8 mouse cellular contexts compared by ENCODE assay signal in the genomic region with DNA sequence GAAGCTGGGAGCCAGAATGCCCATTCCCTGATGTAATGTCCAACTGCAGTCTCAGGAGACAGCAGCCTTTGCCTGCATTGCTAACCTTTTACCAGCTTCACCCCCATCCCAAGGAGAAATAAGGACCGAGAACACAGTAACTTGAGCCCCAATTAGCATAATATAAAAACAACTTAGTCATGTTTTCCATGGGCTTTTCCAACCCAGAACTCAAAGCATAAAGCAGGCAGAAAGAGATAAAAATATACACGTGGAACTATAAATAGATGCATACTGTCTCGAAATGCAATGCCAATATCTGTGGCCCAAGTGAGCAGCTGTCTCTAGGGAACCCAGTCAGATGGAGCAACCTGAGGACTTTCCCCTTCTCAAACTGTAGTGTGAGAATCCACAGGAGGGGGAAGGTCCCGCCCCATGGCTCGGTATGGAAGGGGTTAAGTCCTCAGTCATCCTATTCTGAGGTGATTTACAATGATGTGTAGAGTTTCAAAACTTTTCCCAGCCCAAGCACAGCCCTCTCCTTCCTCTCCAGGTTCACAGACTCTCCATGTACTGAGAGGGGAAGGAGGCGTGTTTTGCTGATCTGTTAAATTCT. TPM values are rescaled to one million over a fixed set of nuclear protein-coding genes. Genes with fewer than 3 reads are reported as not detected.
DNase-seq lines count a peak whose midpoint lies in the region; ATAC-seq and TF ChIP-seq lines count a peak whose summit lies in the region.

A gene (plus strand): TSS at position 266 of the 595 bp plus-strand sequence.

- H3K27ac ChIP-seq in lung, embryonic 14.5 days (ENCODE audit: low read depth): peak within 1 kb of the TSS; percentile 92
- H3K27ac ChIP-seq in cortical plate, adult 2 months (ENCODE audit: insufficient read depth, low read length): no peak within 1 kb of the TSS
- H3K27ac ChIP-seq in midbrain, embryonic 14.5 days (replicated peaks; ENCODE audit: low read depth, low read length): no peak within 1 kb of the TSS

- peak within 1 kb of the TSS; percentile 65 for H3K9ac ChIP-seq in lung, embryonic 14.5 days
- peak within 1 kb of the TSS; percentile 47 for H3K9ac ChIP-seq in midbrain, embryonic 14.5 days (replicated peaks; ENCODE audit: low read length)

- TF ChIP-seq POLR2A in cortical plate, adult 2 months (IDR thresholded peaks at IDR 0.05; ENCODE audit: extremely low read depth, insufficient read depth, low read length): no peak

- peak; percentile 67 for ATAC-seq in lung, embryonic 14.5 days (ENCODE audit: insufficient read depth)
- ATAC-seq in inflammation-experienced regulatory T-cells, adult 6 months: peak; percentile 34
- no peak for ATAC-seq in midbrain, embryonic 14.5 days (ENCODE audit: low FRiP score, low TSS enrichment)

- peak within 1 kb of the TSS; percentile 65 for H3K4me2 ChIP-seq in lung, embryonic 14.5 days
- peak within 1 kb of the TSS; percentile 50 for H3K4me2 ChIP-seq in midbrain, embryonic 14.5 days (ENCODE audit: low read length)

- DNase-seq in lung, embryonic 14.5 days: peak; percentile 69
- DNase-seq in lung, postnatal 36 days: no peak
- peak in 1 of 2 experiments; percentile 50 for DNase-seq in gastrocnemius, postnatal 4 days (ENCODE audit: low spot score in 2 of 2)
- no peak for DNase-seq in midbrain, embryonic 14.5 days
- no peak for DNase-seq in cerebellum, postnatal 14 days
- no peak for DNase-seq in cerebellum, postnatal 36 days

- 6% methylated on average over 6 of the region's 6 CpGs for WGBS in lung, embryonic 14.5 days
- 44% methylated on average over 6 of the region's 6 CpGs for WGBS in midbrain, embryonic 14.5 days

- no peaks in the 10 kb centered on the region for H3K27me3 ChIP-seq in lung, embryonic 14.5 days (ENCODE audit: insufficient read depth, low read length)
- no peaks in the 10 kb centered on the region for H3K27me3 ChIP-seq in midbrain, embryonic 14.5 days (ENCODE audit: control insufficient read depth, insufficient read depth, low read length)

- H3K4me1 ChIP-seq in lung, embryonic 14.5 days (ENCODE audit: insufficient read depth): peaks cover 14% of the 10 kb centered on the region; the same call in 1 of the 2 replicates
- H3K4me1 ChIP-seq in cortical plate, adult 2 months (ENCODE audit: control insufficient read depth, insufficient read depth, low read length): 0 out of 2 replicates have a peak, but pooled peaks cover 2% of the 10 kb centered on the region
- peaks cover 6% of the 10 kb centered on the region; the same call in 1 of the 2 replicates for H3K4me1 ChIP-seq in midbrain, embryonic 14.5 days (ENCODE audit: control insufficient read depth, insufficient read depth, low read length)

- H3K9me3 ChIP-seq in lung, embryonic 14.5 days (ENCODE audit: low read depth, low read length): no peaks in the 10 kb centered on the region
- H3K9me3 ChIP-seq in midbrain, embryonic 14.5 days (ENCODE audit: control insufficient read depth, low read length): no peaks in the 10 kb centered on the region

- no peak for TF ChIP-seq CTCF in lung, embryonic 14.5 days (IDR thresholded peaks at IDR 0.05; ENCODE audit: low read depth)
- no peak for TF ChIP-seq CTCF in cortical plate, adult 2 months (IDR thresholded peaks at IDR 0.05; ENCODE audit: extremely low read depth, insufficient read depth, low read length)

- peak within 1 kb of the TSS; percentile 48 for H3K4me3 ChIP-seq in lung, embryonic 14.5 days (ENCODE audit: low read depth, low read length)
- peak within 1 kb of the TSS; percentile 4; the same call in 1 of the 2 replicates for H3K4me3 ChIP-seq in cortical plate, adult 2 months (ENCODE audit: insufficient read depth, low read length)
- peak within 1 kb of the TSS; percentile 14; the same call in 1 of the 2 replicates for H3K4me3 ChIP-seq in midbrain, embryonic 14.5 days (replicated peaks; ENCODE audit: low read depth, low read length)

- no peaks in the 10 kb centered on the region for H3K36me3 ChIP-seq in lung, embryonic 14.5 days (ENCODE audit: insufficient read depth)
- H3K36me3 ChIP-seq in midbrain, embryonic 14.5 days (ENCODE audit: control insufficient read depth, insufficient read depth, low read length): no peaks in the 10 kb centered on the region

RNA-seq across cellular contexts. Expression of the gene that starts here (rescaled TPM):
- 71.1 and 72.0 TPM in 2 replicates for polyA plus RNA-seq in lung, embryonic 14.5 days (2014; fragmentation: Nextera tagmentation; extraction: Ambion mirVana)
- 7.9 and 8.3 TPM in 2 replicates for polyA plus RNA-seq in cortical plate, adult 2 months (2012; rRNA removed)
- 100 to 1,000 TPM; 163 to 171 TPM for total RNA-seq in gastrocnemius, postnatal 4 days (2021)
- 1 to 10 TPM; 1.1 to 2.0 (median 1.9) TPM for polyA plus RNA-seq in inflammation-experienced regulatory T-cells, adult 6 months (2017; shearing (Covaris generic))
- 2.1 and 5.3 TPM in 2 replicates for polyA plus RNA-seq in midbrain, embryonic 14.5 days (2014; fragmentation: Nextera tagmentation; extraction: Ambion mirVana)
